Mouse (Mus musculus): ENCODE measurements around the gene Ncor1.

- no peak for TF ChIP-seq CTCF (IDR thresholded peaks at IDR 0.05; ENCODE audit: low read depth, low read length)
- peak; percentile 76; the same call in 1 of the 2 replicates for TF ChIP-seq POLR2A (IDR thresholded peaks at IDR 0.05; ENCODE audit: borderline replicate concordance, low read depth, low read length)
Observed at GRCm38 (mm10) chr11:62280675-62281600, 177.4 kb downstream of the Ncor1 start, which contains the start of the genes Zswim7 and Ttc19.
